Mouse (Mus musculus): Measurements from ENCODE around the gene Rabep1. TPM values are rescaled to one million over a fixed set of nuclear protein-coding genes. Genes with fewer than 3 reads are reported as not detected.
"Not testable (repeated sequence)": the region's sequence is repeated elsewhere in the genome, so short reads cannot be mapped to it uniquely, and the experiment has no call there.

Gene Rabep1
- polyA plus RNA-seq, 1 experiment: 11.9 TPM

DNA sequence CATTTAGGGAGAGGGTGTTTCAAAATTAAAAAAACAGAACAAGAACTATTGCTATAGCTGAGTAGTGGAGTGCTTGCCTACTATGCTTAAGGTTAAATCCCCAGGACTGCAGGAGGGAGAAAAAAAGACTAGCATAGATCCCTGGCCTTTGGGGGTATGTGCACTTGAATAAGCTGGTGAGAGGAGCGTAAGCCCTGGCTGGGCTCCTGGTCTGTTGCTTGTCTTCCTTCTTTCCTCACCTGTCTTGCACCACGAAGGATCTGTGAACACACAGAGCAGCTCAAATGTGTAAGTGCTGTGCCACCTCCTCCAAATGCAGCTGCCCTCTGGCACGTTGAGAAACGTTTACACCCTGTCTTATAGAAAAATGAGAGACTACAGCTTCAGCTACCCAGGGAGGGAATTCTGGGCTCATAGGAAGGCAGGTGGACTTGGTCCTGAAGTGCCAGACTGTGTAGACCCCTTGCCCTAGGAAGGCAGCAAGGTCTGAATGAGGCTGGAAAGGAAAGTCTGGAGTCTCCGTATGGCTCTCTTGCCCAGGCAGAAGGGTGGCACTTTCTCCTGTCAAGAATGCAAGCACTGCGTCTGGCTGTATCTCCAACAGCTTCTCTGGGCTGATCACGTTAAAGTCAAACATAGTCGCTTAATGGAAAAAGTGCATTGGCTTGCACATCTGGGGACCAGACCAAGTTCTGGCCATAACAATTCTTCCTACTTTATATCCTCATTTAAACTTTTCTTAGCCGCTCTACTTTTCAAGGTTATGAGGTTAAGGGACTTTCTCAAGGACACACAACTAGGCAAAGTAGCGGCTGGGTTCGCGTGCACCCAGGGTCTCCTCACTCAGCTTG is 652 bp upstream of the Rabep1 start:
- peaks cover 44% of the 10 kb centered on the region for H3K79me2 ChIP-seq (ENCODE audit: control insufficient read depth, insufficient read depth)
- peaks cover 35% of the 10 kb centered on the region for H3K79me3 ChIP-seq (ENCODE audit: low read depth)
- H3K27me3 ChIP-seq (ENCODE audit: control insufficient read depth, insufficient read depth, insufficient read length): no peaks in the 10 kb centered on the region
- H3K4me3 ChIP-seq (ENCODE audit: insufficient read depth, poor library complexity, severe bottlenecking): peak overlapping the region; percentile 93
- TF ChIP-seq CEBPB (IDR thresholded peaks at IDR 0.05; ENCODE audit: low read depth) (no peak), MAX (IDR thresholded peaks at IDR 0.05) (no peak), MYOG (IDR thresholded peaks at IDR 0.05; ENCODE audit: control insufficient read depth, extremely low read depth, insufficient read length) (no peak), USF1 (IDR thresholded peaks at IDR 0.05; ENCODE audit: low read depth) (no peak), CTCF (IDR thresholded peaks at IDR 0.05; ENCODE audit: control insufficient read depth, insufficient read depth, insufficient read length) (no peak), MYOD1 (IDR thresholded peaks at IDR 0.05; ENCODE audit: control insufficient read depth, insufficient read length, low read depth) (no peak), FOSL1 (IDR thresholded peaks at IDR 0.05; ENCODE audit: insufficient read depth, low read length, poor library complexity, severe bottlenecking) (no peak)
- H3ac ChIP-seq (ENCODE audit: control insufficient read depth, insufficient read length, low read depth): peak overlapping the region; percentile 31
- H3K36me3 ChIP-seq (ENCODE audit: control insufficient read depth, insufficient read depth): peaks cover 3% of the 10 kb centered on the region

DNA sequence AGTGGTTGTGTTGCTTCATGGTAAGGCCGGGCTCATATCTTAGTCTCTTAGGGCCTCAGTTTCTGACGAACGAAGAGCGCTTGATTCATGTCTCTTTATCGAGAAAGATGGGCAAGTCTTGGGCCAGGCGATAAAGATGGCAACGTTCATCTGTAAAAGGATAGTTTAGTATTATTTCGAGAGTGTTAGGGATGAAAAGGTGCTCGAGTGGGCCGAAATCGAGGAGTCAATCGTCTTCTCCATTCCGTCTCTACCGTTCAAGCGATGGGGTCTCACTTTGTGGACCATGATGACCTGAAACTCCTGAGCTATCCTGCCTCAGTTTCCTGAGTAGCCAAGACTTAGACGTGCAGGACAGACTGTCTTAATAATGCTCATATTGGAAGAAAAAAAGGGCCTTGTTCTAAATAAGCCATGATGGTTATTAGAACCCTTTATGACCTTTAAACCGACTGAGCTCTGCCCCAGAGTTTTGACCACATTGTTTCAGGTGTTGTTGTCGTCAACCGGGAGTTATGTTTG is 940 bp downstream of the Rabep1 start:
- peaks cover 9% of the 10 kb centered on the region for H3K36me3 ChIP-seq (ENCODE audit: control insufficient read depth, insufficient read depth)
- peak overlapping the region; percentile 93 for H3K4me3 ChIP-seq (ENCODE audit: insufficient read depth, poor library complexity, severe bottlenecking)
- H3K27me3 ChIP-seq (ENCODE audit: control insufficient read depth, insufficient read depth, insufficient read length): no peaks in the 10 kb centered on the region
- peak overlapping the region; percentile 84 for H3ac ChIP-seq (ENCODE audit: control insufficient read depth, insufficient read length, low read depth)
- TF ChIP-seq MAX (IDR thresholded peaks at IDR 0.05) (no peak), CTCF (IDR thresholded peaks at IDR 0.05; ENCODE audit: control insufficient read depth, insufficient read depth, insufficient read length) (no peak), CEBPB (IDR thresholded peaks at IDR 0.05; ENCODE audit: low read depth) (no peak), FOSL1 (IDR thresholded peaks at IDR 0.05; ENCODE audit: insufficient read depth, low read length, poor library complexity, severe bottlenecking) (no peak), MYOG (IDR thresholded peaks at IDR 0.05; ENCODE audit: control insufficient read depth, extremely low read depth, insufficient read length) (no peak), MYOD1 (IDR thresholded peaks at IDR 0.05; ENCODE audit: control insufficient read depth, insufficient read length, low read depth) (no peak)
- peaks cover 60% of the 10 kb centered on the region for H3K79me2 ChIP-seq (ENCODE audit: control insufficient read depth, insufficient read depth)
- H3K79me3 ChIP-seq (ENCODE audit: low read depth): peaks cover 49% of the 10 kb centered on the region

DNA sequence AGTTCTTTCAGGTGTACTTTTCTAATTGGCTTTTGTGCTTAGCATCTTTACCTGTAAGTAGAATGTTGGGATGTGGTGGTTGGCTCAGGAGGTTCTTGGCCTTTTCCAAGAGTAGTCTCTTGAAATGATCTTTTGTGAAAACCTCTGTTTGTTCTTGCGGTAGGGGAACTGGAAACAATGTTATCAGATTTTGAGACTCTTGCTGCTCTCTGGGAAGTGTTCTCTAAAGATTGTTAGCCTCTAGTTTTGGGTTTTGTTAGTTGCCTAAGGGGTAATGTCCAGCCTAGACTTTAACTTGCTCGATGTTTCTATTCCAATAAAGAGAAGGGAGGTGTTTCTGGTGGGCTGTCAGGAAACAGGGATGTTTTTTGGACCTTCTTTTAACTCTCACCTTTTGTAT is 1.5 kb downstream of the Rabep1 start:
- Histone ChIP-seq H3K4me3 (ENCODE audit: insufficient read depth, poor library complexity, severe bottlenecking) (peak overlapping the region; percentile 93), H3K79me3 (ENCODE audit: low read depth) (peaks cover 55% of the 10 kb centered on the region), H3K79me2 (ENCODE audit: control insufficient read depth, insufficient read depth) (peaks cover 65% of the 10 kb centered on the region), H3ac (ENCODE audit: control insufficient read depth, insufficient read length, low read depth) (no peak overlapping the region), H3K27me3 (ENCODE audit: control insufficient read depth, insufficient read depth, insufficient read length) (no peaks in the 10 kb centered on the region), H3K36me3 (ENCODE audit: control insufficient read depth, insufficient read depth) (peaks cover 9% of the 10 kb centered on the region)
- TF ChIP-seq MAX (IDR thresholded peaks at IDR 0.05) (no peak), CTCF (IDR thresholded peaks at IDR 0.05; ENCODE audit: control insufficient read depth, insufficient read depth, insufficient read length) (no peak), MYOG (IDR thresholded peaks at IDR 0.05; ENCODE audit: control insufficient read depth, extremely low read depth, insufficient read length) (no peak), USF1 (IDR thresholded peaks at IDR 0.05; ENCODE audit: low read depth) (no peak)

DNA sequence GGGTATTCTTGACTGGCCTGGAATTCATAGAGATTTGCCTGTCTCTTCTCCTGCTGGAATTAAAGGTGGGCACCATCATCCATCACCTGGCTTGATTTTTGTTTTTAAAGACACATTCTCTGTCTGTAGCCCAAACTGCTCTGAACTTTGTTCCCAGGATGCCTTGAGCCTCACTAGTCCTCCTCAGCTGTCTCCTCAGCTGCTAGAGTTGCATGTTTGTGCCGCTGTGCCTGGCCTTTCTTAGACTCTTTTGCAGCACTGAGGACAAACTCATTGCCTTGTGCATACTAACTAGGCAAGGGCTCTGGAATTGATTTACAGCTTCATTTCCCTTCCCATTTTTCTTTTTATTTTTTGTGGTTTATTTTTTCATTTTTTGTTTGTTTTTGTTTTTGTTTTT is 15.8 kb downstream of the Rabep1 start:
- TF ChIP-seq FOSL1 (IDR thresholded peaks at IDR 0.05; ENCODE audit: insufficient read depth, low read length, poor library complexity, severe bottlenecking) (no peak), USF1 (IDR thresholded peaks at IDR 0.05; ENCODE audit: low read depth) (no peak), MYOD1 (IDR thresholded peaks at IDR 0.05; ENCODE audit: control insufficient read depth, insufficient read length, low read depth) (no peak), MAX (IDR thresholded peaks at IDR 0.05) (no peak), CTCF (IDR thresholded peaks at IDR 0.05; ENCODE audit: control insufficient read depth, insufficient read depth, insufficient read length) (no peak), CEBPB (IDR thresholded peaks at IDR 0.05; ENCODE audit: low read depth) (no peak), MYOG (IDR thresholded peaks at IDR 0.05; ENCODE audit: control insufficient read depth, extremely low read depth, insufficient read length) (no peak)
- H3ac ChIP-seq (ENCODE audit: control insufficient read depth, insufficient read length, low read depth): no peak overlapping the region
- peaks cover 100% of the 10 kb centered on the region for H3K79me2 ChIP-seq (ENCODE audit: control insufficient read depth, insufficient read depth)

DNA sequence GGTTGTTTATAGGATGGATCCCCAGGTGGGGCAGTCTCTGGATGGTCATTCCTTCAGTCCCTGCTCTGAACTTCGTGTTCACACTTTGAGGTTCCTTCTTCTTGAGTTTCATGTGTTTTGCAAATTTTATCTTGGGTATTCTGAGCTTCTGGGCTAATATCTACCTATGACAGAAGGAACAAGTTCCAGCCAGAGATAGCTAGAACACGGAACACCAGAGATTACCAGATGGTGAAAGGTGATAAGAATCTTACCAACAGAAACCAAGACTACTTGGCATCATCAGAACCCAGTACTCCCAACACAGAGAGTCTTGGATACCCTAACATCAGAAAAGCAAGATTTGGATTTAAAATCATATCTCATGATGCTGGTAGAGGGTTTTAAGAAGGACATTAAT is 18.6 kb downstream of the Rabep1 start:
- not testable (repeated sequence) for H3ac ChIP-seq (ENCODE audit: control insufficient read depth, insufficient read length, low read depth); H3K36me3 ChIP-seq (ENCODE audit: control insufficient read depth, insufficient read depth); H3K4me3 ChIP-seq (ENCODE audit: insufficient read depth, poor library complexity, severe bottlenecking); H3K27me3 ChIP-seq (ENCODE audit: control insufficient read depth, insufficient read depth, insufficient read length)
- Histone ChIP-seq H3K79me3 (ENCODE audit: low read depth) (peaks cover 55% of the 10 kb centered on the region), H3K79me2 (ENCODE audit: control insufficient read depth, insufficient read depth) (peaks cover 100% of the 10 kb centered on the region)

More for the DNA sequence above, 15.8 kb downstream of the Rabep1 start:
- Histone ChIP-seq H3K4me3 (ENCODE audit: insufficient read depth, poor library complexity, severe bottlenecking) (no peak overlapping the region), H3K27me3 (ENCODE audit: control insufficient read depth, insufficient read depth, insufficient read length) (no peaks in the 10 kb centered on the region), H3K79me3 (ENCODE audit: low read depth) (peaks cover 58% of the 10 kb centered on the region), H3K36me3 (ENCODE audit: control insufficient read depth, insufficient read depth) (no peaks in the 10 kb centered on the region)

DNA sequence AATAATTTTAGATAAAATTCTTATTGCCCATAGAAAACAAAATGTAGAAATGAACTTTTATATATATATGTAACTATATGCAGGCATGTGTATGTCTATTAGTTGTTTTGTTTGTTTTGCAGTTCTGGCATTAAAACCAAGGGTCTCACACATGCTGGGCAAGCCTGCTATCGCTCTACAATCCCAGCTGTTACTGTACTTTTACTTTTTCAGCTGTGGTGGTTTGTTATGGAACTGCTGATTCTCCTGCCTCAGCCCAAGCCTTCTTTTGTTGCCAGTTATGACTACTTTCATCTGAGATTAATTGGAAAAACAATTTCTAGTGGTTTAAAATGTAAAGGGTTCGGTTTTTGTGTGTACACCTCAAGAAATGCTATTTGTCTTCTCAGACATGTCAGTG is 20.6 kb downstream of the Rabep1 start:
- Histone ChIP-seq H3ac (ENCODE audit: control insufficient read depth, insufficient read length, low read depth) (no peak overlapping the region), H3K79me2 (ENCODE audit: control insufficient read depth, insufficient read depth) (peaks cover 100% of the 10 kb centered on the region), H3K27me3 (ENCODE audit: control insufficient read depth, insufficient read depth, insufficient read length) (no peaks in the 10 kb centered on the region), H3K79me3 (ENCODE audit: low read depth) (peaks cover 63% of the 10 kb centered on the region), H3K36me3 (ENCODE audit: control insufficient read depth, insufficient read depth) (no peaks in the 10 kb centered on the region), H3K4me3 (ENCODE audit: insufficient read depth, poor library complexity, severe bottlenecking) (no peak overlapping the region)
- TF ChIP-seq CEBPB (IDR thresholded peaks at IDR 0.05; ENCODE audit: low read depth) (no peak), FOSL1 (IDR thresholded peaks at IDR 0.05; ENCODE audit: insufficient read depth, low read length, poor library complexity, severe bottlenecking) (no peak), MYOD1 (IDR thresholded peaks at IDR 0.05; ENCODE audit: control insufficient read depth, insufficient read length, low read depth) (peak; percentile 58), MYOG (IDR thresholded peaks at IDR 0.05; ENCODE audit: control insufficient read depth, extremely low read depth, insufficient read length) (no peak), CTCF (IDR thresholded peaks at IDR 0.05; ENCODE audit: control insufficient read depth, insufficient read depth, insufficient read length) (no peak), USF1 (IDR thresholded peaks at IDR 0.05; ENCODE audit: low read depth) (no peak), MAX (IDR thresholded peaks at IDR 0.05) (no peak)
